Mouse (Mus musculus) CH12.LX (cell line): Measurements from ENCODE around the gene Bok. TPM values are rescaled to one million over a fixed set of nuclear protein-coding genes. Genes with fewer than 3 reads are reported as not detected.

Source experiments
- DNase-seq: peaks from one replicate; pipeline ENCODE4 v3.0.0-alpha.2; 2013; ENCODE audit errors: extremely low read depth
- H3K27ac ChIP-seq: 2 replicates; pipeline ENCODE4 v1.5.1; 2012; ENCODE audit warnings: low read depth, mild to moderate bottlenecking, control low read depth, moderate library complexity; ENCODE audit not compliant: insufficient read depth
- H3K27me3 ChIP-seq: replicated peaks from 2 replicates; pipeline ENCODE3; 2012; ENCODE audit warnings: inconsistent platforms
- H3K36me3 ChIP-seq, 2 experiments: replicated peaks in 1 of 2; 2 replicates each; pipeline versions ENCODE3 to v1.6.1; 2012; ENCODE audit warnings: inconsistent platforms in 1 of 2, low read length in 1 of 2, mild to moderate bottlenecking in 1 of 2, mixed read lengths in 1 of 2, moderate library complexity in 1 of 2; ENCODE audit not compliant: control insufficient read depth in 1 of 2, insufficient read depth in 1 of 2
- H3K4me1 ChIP-seq, 2 experiments: 2 replicates each; pipeline ENCODE4 v1.6.1; 2012; ENCODE audit warnings: inconsistent platforms in 1 of 2, moderate library complexity in 1 of 2; ENCODE audit not compliant: insufficient read depth in 2 of 2, control insufficient read depth in 1 of 2
- H3K4me2 ChIP-seq: 2 replicates; pipeline ENCODE4 v1.6.1; 2012; ENCODE audit warnings: low read depth, mild to moderate bottlenecking, control low read depth; ENCODE audit not compliant: poor library complexity, insufficient read depth, severe bottlenecking
- H3K4me3 ChIP-seq, 3 experiments: fragments of 150-350 bp in 1 of 3; sonication (generic) in 1 of 3; replicated peaks in 1 of 3; 2 replicates each; pipeline versions ENCODE3 to v1.5.1; 2011 to 2012; ENCODE audit warnings: low read depth in 2 of 3, low read length in 2 of 3, mild to moderate bottlenecking in 2 of 3, moderate library complexity in 2 of 3, control low read depth in 1 of 3, improper control_type of control experiment in 1 of 3, inconsistent platforms in 1 of 3, mixed read lengths in 1 of 3; ENCODE audit not compliant: poor library complexity in 1 of 3
- H3K79me2 ChIP-seq: replicated peaks from 2 replicates; pipeline ENCODE4 v1.6.1; 2012; ENCODE audit warnings: mild to moderate bottlenecking, moderate library complexity; ENCODE audit not compliant: control insufficient read depth, poor library complexity, insufficient read depth, severe bottlenecking; ENCODE audit errors: extremely low read depth
- H3K9ac ChIP-seq: 2 replicates; pipeline ENCODE4 v1.6.1; 2012; ENCODE audit warnings: low read depth, mild to moderate bottlenecking, control low read depth, moderate library complexity; ENCODE audit not compliant: insufficient read depth
- H3K9me3 ChIP-seq: replicated peaks from 2 replicates; pipeline ENCODE3; 2012; ENCODE audit warnings: low read length, inconsistent platforms, mixed read lengths
- CTCF ChIP-seq, 2 experiments: IDR thresholded peaks in 1 of 2; conservative IDR thresholded peaks in 1 of 2; 2 replicates each; pipeline ENCODE4 v1.5.1; 2011 to 2012; ENCODE audit warnings: low read depth in 2 of 2, low read length in 2 of 2, improper control_type of control experiment in 1 of 2, inconsistent platforms in 1 of 2, mild to moderate bottlenecking in 1 of 2, moderate library complexity in 1 of 2
- ELF1 ChIP-seq: IDR thresholded peaks from 2 replicates; pipeline ENCODE4 v1.6.1; 2014; ENCODE audit warnings: low read depth, mild to moderate bottlenecking, inconsistent platforms, low read length, improper control_type of control experiment
- GABPA ChIP-seq: IDR thresholded peaks from 2 replicates; pipeline ENCODE4 v1.6.1; 2012; ENCODE audit warnings: low read depth, low read length, improper control_type of control experiment, inconsistent platforms; ENCODE audit not compliant: insufficient replicate concordance
- IRF4 ChIP-seq: IDR thresholded peaks from 2 replicates; pipeline ENCODE4 v1.6.1; 2014; ENCODE audit warnings: low read depth, mild to moderate bottlenecking, inconsistent platforms, low read length, improper control_type of control experiment
- JUN ChIP-seq: IDR thresholded peaks from 2 replicates; pipeline ENCODE4 v1.6.1; 2011; ENCODE audit warnings: low read depth, mild to moderate bottlenecking, low read length, improper control_type of control experiment, moderate library complexity; ENCODE audit not compliant: insufficient read depth
- KAT2A ChIP-seq: IDR thresholded peaks from 2 replicates; pipeline ENCODE4 v1.6.1; 2012; ENCODE audit warnings: low read length, improper control_type of control experiment, inconsistent platforms; ENCODE audit not compliant: insufficient replicate concordance
- MAX ChIP-seq: IDR thresholded peaks from 2 replicates; pipeline ENCODE4 v1.6.1; 2011; ENCODE audit warnings: low read length, improper control_type of control experiment
- NRF1 ChIP-seq: IDR thresholded peaks from 2 replicates; pipeline ENCODE4 v1.6.1; 2014; ENCODE audit warnings: low read depth, mild to moderate bottlenecking, inconsistent platforms, low read length, improper control_type of control experiment, moderate library complexity
- POLR2A ChIP-seq: IDR thresholded peaks from 2 replicates; pipeline ENCODE4 v1.6.1; 2011; ENCODE audit warnings: low read depth, mild to moderate bottlenecking, improper control_type of control experiment, low read length
- RAD21 ChIP-seq: IDR thresholded peaks from 2 replicates; pipeline ENCODE4 v1.6.1; 2011; ENCODE audit warnings: low read depth, mild to moderate bottlenecking, low read length, improper control_type of control experiment, moderate library complexity
- TCF12 ChIP-seq: IDR thresholded peaks from 2 replicates; pipeline ENCODE4 v1.6.1; 2014; ENCODE audit warnings: low read depth, mild to moderate bottlenecking, inconsistent platforms, low read length, improper control_type of control experiment
- dilution Hi-C: fragments of 300-500 bp; cut with MboI; formaldehyde crosslinking; loops from 2 replicates; pipeline ENCODE4 v1.14.3; 2020; ENCODE audit warnings: low sequenced_read_pairs; ENCODE audit not compliant: extremely low pct_unique_long_range_greater_than_20kb, extremely low pct_ligation_motif_present
- in situ Hi-C: fragments of 300-500 bp; cut with MboI; formaldehyde crosslinking; loops from 3 replicates; pipeline ENCODE4 v1.14.3; 2019; ENCODE audit warnings: low sequenced_read_pairs, low pct_ligation_motif_present, low pct_unique_long_range_greater_than_20kb, mixed read lengths
- polyA plus RNA-seq: library from polyadenylated mRNA; unstranded; fragments of >175 nt; gene quantifications from 2 replicates; pipeline ENCODE4 v1.2.1, GENCODE M21; 2012; ENCODE audit warnings: low read depth; ENCODE audit not compliant: insufficient read length
- total RNA-seq, 2 experiments: library from RNA; depleted of rRNA; stranded (reverse); fragments of 300-350 nt in 1 of 2; fragments of >200 nt in 1 of 2; gene quantifications; 2 replicates each; pipeline ENCODE4 v1.2.3; 2012 to 2014

The Bok gene
- total and polyA plus RNA-seq, 3 experiments: 0.08 TPM; not detected in 2

GRCm38 (mm10) chr1:93703472-93704048, 18.1 kb downstream of the Bok start:
- Histone ChIP-seq H3K4me2 (no peak overlapping the region), H3K36me3 (peaks cover 26 to 57% of the 10 kb centered on the region in 2 experiments), H3K4me1 (peaks cover 0 to 7% of the 10 kb centered on the region in 2 experiments; a peak in 2 of 4 replicates), H3K9ac (no peak overlapping the region), H3K27ac (no peak overlapping the region), H3K4me3 (no peak overlapping the region), H3K27me3 (no peaks in the 10 kb centered on the region), H3K9me3 (no peaks in the 10 kb centered on the region), H3K79me2 (no peaks in the 10 kb centered on the region)
- no peak for TF ChIP-seq KAT2A
- dilution Hi-C loops (no loop called here), in situ Hi-C loops (loop anchor here (25.0 kb wide), 1 partner anchor 516 kb away; no protein-coding TSS in a partner anchor)
- DNase-seq: no peak

- no peak for DNase-seq
- H3K4me1 ChIP-seq: no peaks in the 10 kb centered on the region
- H3K27me3 ChIP-seq: no peaks in the 10 kb centered on the region
- TF ChIP-seq JUN: no peak
- TF ChIP-seq CTCF (conservative IDR thresholded peaks at IDR 0.05 in 1 of 2, IDR thresholded peaks at IDR 0.05 in 1 of 2; ENCODE audit: low read depth in 2 of 2, low read length in 2 of 2): no peak
- no peak overlapping the region for H3K4me3 ChIP-seq
- H3K79me2 ChIP-seq: no peaks in the 10 kb centered on the region
- peaks cover 26 to 56% of the 10 kb centered on the region in 2 experiments for H3K36me3 ChIP-seq
- H3K9me3 ChIP-seq: no peaks in the 10 kb centered on the region
- in situ Hi-C loops (loop anchor here (25.0 kb wide), 1 partner anchor 517 kb away; no protein-coding TSS in a partner anchor), dilution Hi-C loops (no loop called here)
- no peak overlapping the region for H3K27ac ChIP-seq
- H3K9ac ChIP-seq: no peak overlapping the region
- no peak overlapping the region for H3K4me2 ChIP-seq
Observed at GRCm38 (mm10) chr1:93704341-93704740, 18.9 kb downstream of the Bok start.

GRCm38 (mm10) chr1:93705389-93705788, 19.9 kb downstream of the Bok start:
- in situ Hi-C loops (loop anchor here (25.0 kb wide), 1 partner anchor 518 kb away; no protein-coding TSS in a partner anchor), dilution Hi-C loops (no loop called here)
- Histone ChIP-seq H3K36me3 (peaks cover 26 to 57% of the 10 kb centered on the region in 2 experiments), H3K4me2 (no peak overlapping the region), H3K4me3 (no peak overlapping the region), H3K9me3 (no peaks in the 10 kb centered on the region), H3K79me2 (no peaks in the 10 kb centered on the region), H3K9ac (no peak overlapping the region), H3K27me3 (no peaks in the 10 kb centered on the region), H3K27ac (no peak overlapping the region), H3K4me1 (no peaks in the 10 kb centered on the region)
- TF ChIP-seq POLR2A (no peak), ELF1 (no peak), NRF1 (no peak), MAX (no peak), IRF4 (no peak), RAD21 (no peak), TCF12 (no peak), GABPA (no peak)
- no peak for DNase-seq
